Mouse (Mus musculus): Measurements from ENCODE around the gene Flywch2.

Gene Flywch2

DNA sequence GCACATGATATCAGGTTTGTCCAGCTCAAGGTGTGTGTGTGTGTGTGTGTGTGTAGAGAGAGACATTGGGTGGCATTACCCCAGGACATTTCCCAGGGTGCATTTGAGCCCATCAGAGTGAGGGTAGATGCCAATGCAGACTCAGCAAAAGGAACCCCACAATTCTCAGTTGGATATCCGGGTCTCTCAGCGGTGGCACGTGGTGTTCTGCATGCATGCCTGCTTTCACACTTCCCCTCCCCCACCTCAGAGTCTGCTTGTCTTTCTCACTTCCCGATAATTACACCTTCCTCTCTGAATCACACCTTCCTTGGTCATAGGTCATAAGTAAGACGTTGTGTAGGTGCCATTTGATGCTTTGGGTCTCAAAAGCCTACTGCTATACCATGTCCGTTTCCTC, 37.9 kb downstream of the Flywch2 start:
- no peak for DNase-seq

DNA sequence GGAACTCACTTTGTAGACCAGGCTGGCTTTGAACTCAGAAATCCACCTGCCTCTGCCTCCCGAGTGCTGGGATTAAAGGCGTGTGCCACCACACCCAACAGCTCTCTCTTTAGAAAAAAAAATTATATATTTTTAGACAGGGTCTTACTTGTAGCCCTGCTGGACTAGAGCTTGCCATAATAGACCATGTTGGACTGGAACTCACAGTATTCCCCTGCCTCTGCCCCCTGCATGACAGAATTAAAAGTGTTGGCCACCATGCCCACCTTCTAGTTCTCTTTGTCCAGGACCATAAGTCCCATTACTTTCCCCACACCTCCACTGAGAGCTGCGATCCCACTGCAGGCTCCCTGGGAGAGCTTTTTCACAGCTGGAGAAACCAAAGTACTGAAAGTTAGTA, 38.4 kb downstream of the Flywch2 start:
- DNase-seq, result no peak

DNA sequence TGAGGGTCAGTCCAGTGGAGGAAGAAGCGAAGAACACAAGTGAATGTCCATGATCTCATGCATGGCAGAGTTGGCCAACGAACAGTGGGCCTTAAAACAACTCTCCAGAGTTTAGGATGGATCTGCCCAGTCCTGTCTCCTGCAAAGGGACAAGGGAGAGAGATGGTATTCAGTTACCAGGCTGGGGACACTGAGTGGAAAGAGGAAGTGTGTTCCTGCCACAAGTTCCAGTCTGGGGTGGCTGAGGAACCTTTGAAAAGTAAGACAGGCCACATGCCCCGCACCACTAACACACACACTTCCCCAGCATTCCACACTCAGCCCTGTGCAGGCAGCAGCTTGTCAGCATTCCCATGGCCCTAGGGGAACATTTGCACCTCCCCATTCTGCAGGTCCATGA, 39.1 kb downstream of the Flywch2 start:
- DNase-seq, result no peak

DNA sequence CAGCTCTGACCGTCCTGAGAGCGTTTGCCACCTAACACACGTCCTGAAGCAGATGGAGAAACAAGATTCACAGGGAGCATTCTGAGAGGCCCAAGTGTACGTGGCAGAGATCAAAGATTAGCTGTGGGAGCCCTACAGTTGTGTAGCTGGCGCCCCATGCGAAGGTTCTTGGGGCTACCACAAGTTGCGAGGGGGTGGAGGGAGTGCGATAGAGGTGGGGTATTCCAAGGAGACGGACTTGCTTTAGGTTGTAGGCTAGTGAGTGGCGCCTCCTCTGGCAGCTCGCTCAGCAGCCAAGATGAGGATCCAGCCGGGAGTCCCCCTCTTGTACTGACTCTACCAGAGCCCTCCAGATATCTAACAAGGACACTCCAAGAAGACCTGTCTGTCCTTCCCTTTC, 39.6 kb downstream of the Flywch2 start:
- DNase-seq, result no peak

DNA sequence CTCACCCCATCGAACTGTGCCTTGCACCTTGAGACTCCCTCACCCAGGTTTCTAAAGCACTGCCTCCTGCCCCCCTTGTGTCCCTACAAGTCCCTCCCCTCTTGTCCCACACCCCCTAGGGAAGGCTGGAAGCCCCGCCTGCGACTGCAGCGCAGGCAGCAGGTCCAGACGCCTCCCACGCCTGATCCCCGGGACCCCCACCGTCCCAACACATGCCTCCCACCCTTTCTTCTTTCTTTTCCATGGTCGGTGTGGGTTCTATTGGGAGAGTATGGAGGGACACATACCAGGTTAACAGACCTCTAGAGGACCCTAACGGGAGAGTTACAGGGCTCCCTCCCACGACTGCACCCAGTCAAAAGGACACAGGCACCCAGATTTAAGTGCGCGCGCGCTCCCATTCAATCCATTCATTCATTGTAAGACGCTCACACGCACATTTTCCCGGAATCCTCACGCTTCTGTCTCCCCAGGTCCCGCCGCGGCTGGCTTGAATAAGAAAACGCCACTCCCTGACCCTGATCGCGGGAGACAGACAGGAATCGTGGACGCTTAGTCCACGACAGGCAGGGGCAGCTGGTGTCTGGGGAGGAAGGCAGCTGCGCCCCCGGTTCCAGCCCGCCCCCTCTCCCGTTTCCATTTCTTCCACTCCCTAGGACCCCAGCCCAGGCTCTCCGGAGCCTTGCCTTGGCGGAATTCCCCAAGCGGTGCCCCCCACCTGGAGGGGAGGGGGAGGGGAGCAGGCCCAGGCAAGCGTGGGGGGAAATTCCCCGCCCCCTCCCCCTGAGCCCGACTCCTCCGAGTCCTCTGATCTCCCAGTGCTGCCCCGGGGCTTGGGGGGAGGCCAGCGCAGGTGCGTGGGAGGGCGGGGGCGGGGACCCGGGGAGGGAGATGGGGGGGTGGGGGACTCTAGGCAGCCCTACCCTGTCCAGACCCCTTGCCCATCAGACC, 40.3 kb downstream of the Flywch2 start, which contains the start of gene Kremen2:
TSS of gene Kremen2 (minus strand) at position 533 of the 951 bp plus-strand sequence.
- DNase-seq, result no peak

DNA sequence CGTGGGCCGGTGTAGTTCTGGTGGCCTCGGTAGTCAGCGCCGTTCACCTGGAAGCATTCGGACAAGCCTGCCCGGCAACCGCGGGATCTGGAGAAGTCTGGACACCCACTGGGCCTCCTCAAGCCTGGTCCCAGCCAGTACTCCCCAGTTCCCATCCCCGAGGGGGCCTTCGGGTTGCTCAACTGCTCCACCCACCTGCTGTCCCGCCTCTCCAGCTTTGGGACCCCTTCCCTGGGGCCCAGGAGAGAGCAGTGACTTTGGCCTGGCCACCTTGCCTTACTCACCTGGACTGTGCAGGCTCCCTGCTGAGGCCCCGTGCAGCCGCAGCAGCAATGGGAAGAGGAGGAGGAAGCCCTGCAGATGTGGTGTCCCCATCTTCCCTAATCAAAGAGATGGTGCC, 41.2 kb downstream of the Flywch2 start:
- DNase-seq, result no peak

DNA sequence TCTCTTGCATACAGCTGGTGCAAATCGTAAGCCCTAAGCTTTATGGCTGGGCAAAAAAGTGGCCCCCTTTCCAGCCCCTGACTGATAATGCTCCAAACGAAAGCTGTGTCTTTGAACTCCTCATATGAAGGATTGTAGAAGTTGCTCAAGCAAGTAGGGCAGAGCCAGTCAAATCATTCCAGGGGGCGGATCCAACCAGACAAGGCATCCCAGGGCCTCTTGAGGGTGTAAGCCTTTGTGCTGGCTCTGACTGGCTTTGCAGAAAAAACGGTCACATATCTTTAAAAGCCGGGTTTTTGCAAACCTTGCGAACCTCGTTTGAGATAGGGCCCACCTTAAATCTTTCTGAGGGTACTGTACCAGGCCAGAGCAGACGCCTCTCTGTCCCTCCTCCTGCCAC, 41.8 kb downstream of the Flywch2 start:
- DNase-seq, result no peak

DNA sequence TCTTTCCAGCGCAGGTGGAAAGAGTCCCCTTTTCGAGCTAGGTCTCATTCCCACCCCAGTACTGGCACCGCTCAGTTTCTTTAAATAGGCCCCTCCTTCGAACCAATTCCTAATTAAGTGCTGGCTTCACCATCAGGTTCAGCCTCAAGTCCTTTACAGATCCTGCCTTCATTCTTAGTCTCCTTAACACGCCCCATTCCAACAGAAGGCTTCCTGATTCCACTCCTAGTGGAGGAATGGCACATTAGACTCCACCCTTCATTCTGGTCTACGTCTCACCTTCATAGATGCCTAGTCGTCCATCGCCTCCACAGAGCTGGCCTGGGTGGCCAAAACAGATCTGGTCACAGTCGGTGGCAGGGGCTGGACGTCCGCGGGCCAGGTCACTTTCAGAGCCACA, 42.9 kb downstream of the Flywch2 start:
- DNase-seq, result no peak

DNA sequence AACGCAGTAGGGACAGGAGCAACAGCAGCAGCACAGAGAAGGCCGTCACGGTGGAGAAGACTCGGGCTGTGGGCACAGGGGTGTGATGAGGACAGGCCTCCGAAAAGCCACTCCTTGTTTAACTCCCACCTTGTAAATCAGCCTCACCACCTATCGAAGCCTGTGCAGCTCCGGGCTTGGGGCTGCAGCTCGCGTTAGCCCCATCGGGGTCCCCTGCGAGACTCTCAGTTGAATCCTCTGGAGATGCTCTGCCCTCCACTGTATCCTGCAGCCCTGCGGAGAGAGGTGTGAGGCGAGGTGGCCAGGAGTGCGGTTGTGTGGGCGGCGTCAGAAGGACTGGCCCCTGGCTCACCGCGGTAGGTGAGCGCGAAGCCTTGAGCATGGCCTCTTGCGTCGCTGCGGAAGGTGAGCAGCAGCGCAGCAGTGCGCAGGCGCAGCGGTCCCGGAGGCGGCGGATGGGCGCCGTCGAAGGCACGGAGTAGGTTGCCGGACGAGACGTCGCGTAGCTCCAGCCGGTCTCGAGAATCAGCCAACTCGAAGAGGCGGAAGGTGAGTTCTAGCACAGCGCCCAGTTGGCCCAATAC, 43.6 kb downstream of the Flywch2 start:
- DNase-seq, result no peak

DNA sequence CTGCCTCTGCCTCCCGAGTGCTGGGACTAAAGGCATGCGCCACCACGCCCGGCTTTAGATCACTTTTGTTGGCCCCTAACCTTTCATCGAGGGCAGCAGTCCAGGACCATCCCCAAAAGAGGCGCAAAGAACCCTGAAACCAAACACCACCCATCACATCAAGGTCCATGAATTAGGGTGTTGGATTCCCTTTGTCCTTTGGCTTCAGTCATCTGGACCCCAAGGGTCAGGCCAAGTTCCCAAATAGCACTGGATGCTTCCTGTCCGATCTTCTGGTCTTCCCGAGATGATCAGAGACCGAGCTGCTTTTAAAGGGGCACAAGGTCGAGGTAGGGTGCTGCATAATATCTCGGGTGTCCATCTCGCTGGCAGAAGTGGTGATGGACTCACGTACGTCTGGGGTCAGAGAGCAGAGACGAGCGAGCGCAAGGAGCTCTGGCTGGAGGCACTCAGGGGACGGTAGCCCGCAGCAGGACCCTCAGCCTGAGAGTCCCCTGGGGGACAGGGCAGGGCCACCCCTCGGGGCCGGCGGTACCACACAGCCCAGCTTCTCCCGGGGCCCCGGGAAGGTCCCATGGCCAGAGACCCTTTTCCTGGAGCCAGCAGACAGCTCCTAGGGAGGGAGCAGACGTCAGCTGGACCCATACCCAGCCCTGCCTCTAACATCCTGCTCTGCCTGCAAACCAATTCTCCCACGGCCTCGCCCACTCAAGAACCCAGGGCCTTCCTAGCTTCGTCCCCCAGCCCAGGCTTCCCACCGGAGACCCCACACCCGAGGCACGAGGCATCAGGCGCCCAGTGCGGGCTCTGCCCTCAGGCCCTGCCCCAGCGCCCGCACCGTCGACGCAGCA, 44.3 kb downstream of the Flywch2 start:
- no peak for DNase-seq

DNA sequence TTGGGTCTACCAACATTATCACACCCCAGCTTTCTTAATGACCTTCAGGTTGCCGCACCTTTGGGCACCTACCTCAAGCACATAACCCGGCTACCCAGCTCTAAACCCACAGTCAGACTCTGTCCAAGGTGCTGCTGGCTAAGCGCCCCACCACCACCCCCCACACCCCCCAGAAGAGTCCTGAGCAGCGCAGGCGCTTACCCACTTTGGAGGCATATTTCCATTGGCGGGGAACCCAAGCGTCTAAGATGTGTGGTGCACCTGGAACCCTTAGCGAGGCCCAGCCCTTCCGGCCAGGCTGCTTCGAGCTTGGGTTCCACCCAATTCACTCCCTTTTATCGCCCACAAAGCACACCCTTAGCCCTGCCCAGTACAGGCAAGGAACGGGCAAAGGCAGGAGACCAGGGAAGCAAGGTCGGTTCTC, 45.3 kb downstream of the Flywch2 start, which contains the start of gene Paqr4:
TSS of gene Paqr4 (minus strand) at position 270 of the 424 bp plus-strand sequence.
- no peak for DNase-seq

DNA sequence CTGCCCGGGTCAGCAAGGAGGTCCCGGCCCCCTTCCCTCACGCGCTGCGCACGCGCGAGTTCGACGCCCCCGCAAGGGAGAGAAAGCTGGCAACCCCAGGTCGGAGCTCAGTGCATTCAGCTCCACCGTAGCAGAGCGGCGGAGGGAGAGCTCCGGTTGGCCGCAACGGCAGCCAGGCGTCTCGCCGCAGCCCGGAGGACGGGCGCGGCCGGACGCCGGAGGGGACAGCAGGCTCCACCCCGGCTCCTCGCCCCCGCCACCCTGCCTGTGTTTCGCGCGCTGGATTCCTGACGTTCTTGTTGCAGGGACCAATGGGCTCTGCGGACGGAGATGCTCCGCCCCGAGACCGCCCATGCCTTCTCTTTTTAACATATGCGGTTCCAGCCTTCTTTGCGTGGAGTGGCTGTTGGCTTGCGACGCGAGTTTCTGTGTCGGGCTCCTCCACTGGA, 45.7 kb downstream of the Flywch2 start:
- peak; percentile 92 for DNase-seq

DNA sequence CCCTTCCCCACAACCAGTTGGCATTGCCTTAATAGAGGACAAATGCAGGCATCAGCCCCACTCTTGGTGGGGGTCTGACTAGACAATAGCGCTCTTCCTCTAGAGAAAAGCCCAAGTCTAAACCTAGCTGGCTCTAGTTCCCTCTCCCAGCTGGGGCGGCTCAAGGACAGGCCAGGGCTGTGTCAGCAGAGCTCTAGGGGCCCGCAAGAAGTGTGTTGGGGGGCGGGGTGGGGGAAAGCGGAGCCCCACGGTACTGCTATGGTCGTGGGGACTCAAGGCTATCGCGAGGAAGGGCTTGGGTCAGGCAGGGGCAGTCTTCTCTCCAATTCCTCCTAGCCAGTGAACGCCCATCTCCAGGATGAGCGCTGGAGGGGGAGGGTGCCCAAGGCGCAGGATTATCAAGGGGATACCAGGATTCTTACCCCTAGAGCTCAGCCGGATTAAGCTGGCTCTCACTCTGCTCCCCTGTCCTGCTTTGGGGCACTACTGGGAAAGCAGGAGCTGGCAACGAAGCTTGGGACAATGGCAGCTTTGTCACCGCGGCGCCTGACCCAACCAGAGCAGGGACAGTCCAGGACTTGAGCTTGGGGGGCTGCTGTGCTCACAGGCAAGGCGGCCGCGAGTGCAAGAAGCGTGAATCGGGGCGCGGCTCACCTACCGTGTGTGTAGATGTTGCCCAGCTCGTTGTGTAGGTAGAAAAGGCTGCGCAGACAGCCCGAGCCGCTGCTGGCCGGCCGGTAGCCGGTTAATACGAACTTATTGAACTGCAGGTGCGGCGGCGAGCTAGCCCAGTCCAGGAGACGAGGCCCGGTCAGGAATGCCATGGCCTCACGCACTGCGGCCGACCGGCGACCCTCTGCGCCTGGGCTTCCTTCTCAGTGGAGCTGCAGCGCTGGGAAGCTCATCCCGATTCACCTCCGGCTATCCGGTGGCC, 46.4 kb downstream of the Flywch2 start:
- no peak for DNase-seq

DNA sequence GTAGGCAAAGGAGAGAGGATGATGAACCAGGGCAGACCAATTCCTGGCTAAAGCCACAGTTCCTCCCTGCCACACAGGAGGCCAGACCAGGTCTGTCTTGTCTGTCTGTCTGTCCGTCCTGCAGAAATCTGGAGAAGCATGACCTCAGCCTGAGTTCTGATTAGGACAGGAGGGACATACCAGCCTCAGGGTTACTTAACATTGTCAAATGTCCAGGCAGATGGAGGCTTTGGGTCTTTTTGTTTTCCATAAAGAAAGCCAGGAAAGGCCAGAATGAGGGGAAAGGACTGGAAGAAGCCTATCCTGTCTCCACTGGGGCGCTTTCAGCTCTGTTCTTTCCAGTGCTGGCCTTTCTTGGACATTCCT, 47.1 kb downstream of the Flywch2 start:
- DNase-seq, result no peak

DNA sequence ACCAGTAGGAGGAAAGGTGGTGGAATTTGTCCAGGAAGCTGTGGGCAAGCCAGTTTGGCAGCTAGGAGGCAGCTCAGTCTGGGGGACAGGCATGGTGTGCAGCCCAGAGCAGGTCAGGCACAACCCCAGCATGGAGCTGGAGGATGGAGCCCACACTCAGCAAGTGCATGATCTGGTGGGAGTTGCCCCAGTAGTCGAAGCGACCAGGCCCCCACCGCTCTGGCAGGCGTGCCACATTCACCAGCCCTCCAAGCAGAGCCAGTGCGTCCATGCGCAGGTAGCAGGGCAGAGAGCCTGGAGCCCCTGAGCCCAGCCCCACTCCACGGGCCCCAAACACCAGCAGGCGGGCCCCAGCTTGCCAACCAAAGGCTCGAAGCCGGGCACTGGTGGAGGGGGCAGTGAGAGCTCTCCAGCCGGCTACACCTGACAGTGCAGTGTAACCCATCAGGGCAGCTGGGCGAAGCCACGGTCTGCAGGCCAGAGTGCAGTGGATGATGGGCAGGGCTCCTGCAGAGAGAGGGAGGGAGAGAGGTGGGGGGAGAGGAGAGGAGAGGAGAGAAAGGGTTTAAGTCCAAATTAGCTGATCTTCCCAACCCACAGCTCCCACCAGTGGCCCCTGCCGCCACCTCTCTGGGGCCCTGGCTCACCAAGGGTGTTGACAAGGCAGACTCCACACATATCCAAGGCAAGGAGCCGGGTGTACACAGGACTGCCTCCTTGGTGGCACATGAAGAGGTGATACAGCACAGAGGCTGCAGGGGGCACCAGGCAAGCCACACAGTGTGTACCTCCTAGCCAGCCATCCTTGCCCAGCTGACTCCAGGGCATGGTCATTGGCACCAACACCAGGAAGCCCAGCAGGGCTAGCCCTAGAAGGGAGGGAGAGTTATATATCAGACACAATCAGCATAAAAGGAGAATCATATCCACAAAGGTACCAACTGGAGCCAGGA, 48.1 kb downstream of the Flywch2 start:
- DNase-seq, result no peak

DNA sequence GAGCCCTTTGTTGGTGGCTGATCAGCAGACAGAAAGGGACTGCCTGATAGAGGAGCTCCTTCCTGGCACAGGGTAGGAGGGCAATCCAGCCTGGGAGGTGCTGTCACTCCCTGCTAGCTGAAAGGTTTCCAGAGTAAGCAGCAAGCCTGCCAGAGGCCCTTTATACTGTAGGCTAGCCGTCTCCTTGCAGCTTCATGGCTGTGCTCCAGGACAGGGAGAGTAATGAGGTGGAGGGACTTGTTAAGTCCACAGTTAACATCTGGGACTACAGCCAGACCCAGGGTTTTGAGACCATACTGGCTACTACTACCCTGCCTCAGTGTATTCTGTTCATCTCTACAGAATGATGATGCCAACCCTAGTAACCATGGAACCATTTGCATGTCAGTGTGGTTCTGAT, 51.5 kb downstream of the Flywch2 start:
- DNase-seq, result no peak

DNA sequence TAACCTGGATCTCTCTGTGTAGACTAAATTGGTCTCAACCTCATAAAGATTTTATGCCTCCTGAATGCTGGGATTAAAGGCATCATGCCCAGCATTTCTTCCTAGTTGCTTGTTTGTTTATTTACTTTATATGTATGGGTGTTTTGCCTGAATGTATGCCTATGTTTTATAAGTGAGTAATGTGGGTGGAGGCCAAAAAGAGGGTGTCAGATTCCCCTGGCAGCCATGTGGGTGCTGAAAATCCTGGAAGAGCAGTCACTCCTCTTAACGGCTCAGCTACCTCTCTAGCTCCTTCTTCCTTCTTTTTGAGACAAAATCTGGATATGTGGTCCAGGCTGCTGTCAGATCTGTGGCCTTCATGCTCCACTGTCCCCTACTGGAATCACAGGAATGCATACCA, 55.4 kb downstream of the Flywch2 start:
- DNase-seq, result no peak

Measured in cerebellum, adult 8-10 months (tissue).